Mouse (Mus musculus) mouse trophoblast stem cell (cell line): ENCODE data around the gene Gdf3.
"Not testable (repeated sequence)": the region's sequence is repeated elsewhere in the genome, so short reads cannot be mapped to it uniquely, and the experiment has no call there.

ENCODE experiments used
- in situ Hi-C, 2 experiments: fragments of 300-500 bp; cut with MseI, MboI; formaldehyde crosslinking; loops; 2 replicates in 1 of 2; 3 replicates in 1 of 2; pipeline ENCODE4 v1.15.1; 2025

Gdf3 gene

GRCm38 (mm10) chr6:122609771-122610170 lies at the start of gene Gdf3:
TSS of gene Gdf3 (minus strand) at chr6:122610087.
- in situ Hi-C loops: no loop called here

GRCm38 (mm10) chr6:122659567-122659966 lies 49.7 kb upstream of the Gdf3 start:
- in situ Hi-C loops: no loop called here

GRCm38 (mm10) chr6:122657630-122658029 lies 47.7 kb upstream of the Gdf3 start:
- in situ Hi-C loops: no loop called here

- in situ Hi-C loops: no loop called here
These were observed 44.4 kb upstream of the Gdf3 start for GRCm38 (mm10) chr6:122654301-122654700.

GRCm38 (mm10) chr6:122650398-122650980 lies 40.6 kb upstream of the Gdf3 start:
- in situ Hi-C loops: no loop called here

- in situ Hi-C loops: no loop called here
These were observed 40.0 kb upstream of the Gdf3 start for GRCm38 (mm10) chr6:122649903-122650302.

GRCm38 (mm10) chr6:122644196-122644595 lies 34.3 kb upstream of the Gdf3 start:
- in situ Hi-C loops: not testable (repeated sequence)

- in situ Hi-C loops: not testable (repeated sequence)
These were observed 27.7 kb upstream of the Gdf3 start for GRCm38 (mm10) chr6:122637566-122637965.

- in situ Hi-C loops: no loop called here
These were observed 26.8 kb upstream of the Gdf3 start for GRCm38 (mm10) chr6:122636666-122637065.

- in situ Hi-C loops: no loop called here
These were observed 25.4 kb upstream of the Gdf3 start for GRCm38 (mm10) chr6:122635315-122635714.

GRCm38 (mm10) chr6:122633411-122633810 lies 23.5 kb upstream of the Gdf3 start:
- in situ Hi-C loops: no loop called here

- in situ Hi-C loops: no loop called here
These were observed 17.7 kb upstream of the Gdf3 start for GRCm38 (mm10) chr6:122627469-122628108.

- in situ Hi-C loops: no loop called here
These were observed 16.2 kb upstream of the Gdf3 start, which contains the start of gene Dppa3 for GRCm38 (mm10) chr6:122626110-122626509. TSS of gene Dppa3 (plus strand) at chr6:122626410.

GRCm38 (mm10) chr6:122625156-122625555 lies 15.3 kb upstream of the Gdf3 start:
- in situ Hi-C loops: no loop called here

GRCm38 (mm10) chr6:122624480-122624879 lies 14.6 kb upstream of the Gdf3 start:
- in situ Hi-C loops: no loop called here

GRCm38 (mm10) chr6:122621066-122621465 lies 11.2 kb upstream of the Gdf3 start:
- in situ Hi-C loops: no loop called here

- in situ Hi-C loops: no loop called here
These were observed 6.1 kb upstream of the Gdf3 start for GRCm38 (mm10) chr6:122616022-122616421.

- in situ Hi-C loops: no loop called here
These were observed 4.2 kb upstream of the Gdf3 start for GRCm38 (mm10) chr6:122614047-122614446.

- in situ Hi-C loops: no loop called here
These were observed 2.5 kb upstream of the Gdf3 start for GRCm38 (mm10) chr6:122612426-122612825.

GRCm38 (mm10) chr6:122609377-122609728 lies 534 bp downstream of the Gdf3 start:
- in situ Hi-C loops: no loop called here

GRCm38 (mm10) chr6:122608434-122609376 lies 1.2 kb downstream of the Gdf3 start:
- in situ Hi-C loops: no loop called here

GRCm38 (mm10) chr6:122607700-122608099 lies 2.2 kb downstream of the Gdf3 start:
- in situ Hi-C loops: no loop called here
